Mouse (Mus musculus) midbrain, embryonic 15.5 days (tissue): ENCODE measurements around the gene Tenm2. TPM values are rescaled to one million over a fixed set of nuclear protein-coding genes. Genes with fewer than 3 reads are reported as not detected.
A peak's percentile ranks its signal among the peaks of the same experiment; 100 is the strongest.

ENCODE experiments used
- ATAC-seq: fragments of 200-750 bp; cut with Nextera tagmentation; replicated peaks from 2 replicates; pipeline ENCODE4 v1.8.0; 2017; ENCODE audit warnings: moderate TSS enrichment
- H3K27ac ChIP-seq: fragments of 300-500 bp; sonication (generic); 2 replicates; pipeline ENCODE4 v1.5.1; 2015; ENCODE audit warnings: mild to moderate bottlenecking, inconsistent platforms
- H3K27me3 ChIP-seq: fragments of 300-500 bp; sonication (generic); replicated peaks from 2 replicates; pipeline ENCODE4 v1.6.1; 2015; ENCODE audit warnings: inconsistent platforms
- H3K36me3 ChIP-seq: fragments of 300-500 bp; sonication (generic); replicated peaks from 2 replicates; pipeline ENCODE4 v1.6.1; 2015; ENCODE audit warnings: inconsistent platforms
- H3K4me1 ChIP-seq: fragments of 300-500 bp; sonication (generic); 2 replicates; pipeline ENCODE4 v1.6.1; 2015; ENCODE audit warnings: inconsistent platforms
- H3K4me2 ChIP-seq: fragments of 300-500 bp; sonication (generic); 2 replicates; pipeline ENCODE4 v1.6.1; 2015; ENCODE audit warnings: inconsistent platforms, mild to moderate bottlenecking, moderate library complexity
- H3K4me3 ChIP-seq: fragments of 300-500 bp; sonication (generic); 2 replicates; pipeline ENCODE4 v1.5.1; 2015; ENCODE audit warnings: mild to moderate bottlenecking, inconsistent platforms
- H3K9ac ChIP-seq: fragments of 300-500 bp; sonication (generic); 2 replicates; pipeline ENCODE4 v1.6.1; 2015; ENCODE audit warnings: mild to moderate bottlenecking, inconsistent platforms
- H3K9me3 ChIP-seq: fragments of 300-500 bp; sonication (generic); 2 replicates; pipeline ENCODE4 v1.6.1; 2016; ENCODE audit warnings: inconsistent platforms
- WGBS: fragments of 180-500 bp; shearing (Covaris S2); methylation state at CpG from one replicate; pipeline ENCODE4 v1.1.7; 2015; ENCODE audit warnings: mixed read lengths; 5-methylcytosine and 5-hydroxymethylcytosine counted together
- polyA plus RNA-seq: library from polyadenylated mRNA; unstranded; fragments of >200 nt; fragmentation: Nextera tagmentation; extraction: Ambion mirVana; gene quantifications from 2 replicates; pipeline ENCODE4 v1.2.1, GENCODE M21; 2015

Gene Tenm2
- polyA plus RNA-seq, 1 experiment from 2014 or later = 92.1 TPM

- H3K4me1 ChIP-seq = peaks cover 6% of the 10 kb centered on the region; the same call in 1 of the 2 replicates
- no peak overlapping the region for H3K9ac ChIP-seq
- no peaks in the 10 kb centered on the region for H3K36me3 ChIP-seq
- H3K27me3 ChIP-seq = no peaks in the 10 kb centered on the region
- no peak overlapping the region for H3K4me2 ChIP-seq
- WGBS = 86% methylated on average over 11 of the region's 11 CpGs
- no peak for ATAC-seq
- no peaks in the 10 kb centered on the region for H3K9me3 ChIP-seq
- H3K4me3 ChIP-seq = no peak overlapping the region
- H3K27ac ChIP-seq = no peak overlapping the region
Observed at GRCm38 (mm10) chr11:36056525-36056924, 1179.2 kb downstream of the Tenm2 start.

- peaks cover 6% of the 10 kb centered on the region; the same call in 1 of the 2 replicates for H3K4me1 ChIP-seq
- H3K9ac ChIP-seq = no peak overlapping the region
- H3K4me2 ChIP-seq = no peak overlapping the region
- ATAC-seq = no peak
- H3K27ac ChIP-seq = no peak overlapping the region
- H3K36me3 ChIP-seq = no peaks in the 10 kb centered on the region
- no peak overlapping the region for H3K4me3 ChIP-seq
- H3K9me3 ChIP-seq = no peaks in the 10 kb centered on the region
- H3K27me3 ChIP-seq = no peaks in the 10 kb centered on the region
- WGBS = 60% methylated on average over 7 of the region's 7 CpGs
Observed at GRCm38 (mm10) chr11:36054323-36054722, 1181.4 kb downstream of the Tenm2 start.

GRCm38 (mm10) chr11:36053457-36053856, 1182.3 kb downstream of the Tenm2 start:
- 40% methylated on average over 4 of the region's 4 CpGs for whole genome bisulfite sequencing
- Histone ChIP-seq H3K4me2 (no peak overlapping the region), H3K27ac (no peak overlapping the region), H3K9ac (no peak overlapping the region), H3K9me3 (no peaks in the 10 kb centered on the region), H3K36me3 (no peaks in the 10 kb centered on the region), H3K4me1 (peaks cover 6% of the 10 kb centered on the region; the same call in 1 of the 2 replicates), H3K27me3 (no peaks in the 10 kb centered on the region), H3K4me3 (no peak overlapping the region)
- ATAC-seq = no peak

- Histone ChIP-seq H3K4me3 (no peak overlapping the region), H3K9ac (no peak overlapping the region), H3K9me3 (no peaks in the 10 kb centered on the region), H3K4me2 (no peak overlapping the region), H3K27me3 (no peaks in the 10 kb centered on the region), H3K36me3 (no peaks in the 10 kb centered on the region), H3K4me1 (peaks cover 6% of the 10 kb centered on the region; the same call in 1 of the 2 replicates), H3K27ac (no peak overlapping the region)
- no peak for ATAC-seq
- WGBS = 50% methylated on average over 2 of the region's 2 CpGs
Observed at GRCm38 (mm10) chr11:36052598-36052997, 1183.2 kb downstream of the Tenm2 start.

- no peaks in the 10 kb centered on the region for H3K27me3 ChIP-seq
- H3K9ac ChIP-seq = no peak overlapping the region
Observed at GRCm38 (mm10) chr11:36052091-36052490, 1183.7 kb downstream of the Tenm2 start.

GRCm38 (mm10) chr11:36049547-36049946, 1186.2 kb downstream of the Tenm2 start:
- Histone ChIP-seq H3K4me2 (no peak overlapping the region), H3K36me3 (0 out of 2 replicates have a peak, but pooled peaks cover 7% of the 10 kb centered on the region), H3K4me1 (peaks cover 20% of the 10 kb centered on the region; the same call in 1 of the 2 replicates), H3K9ac (no peak overlapping the region), H3K9me3 (no peaks in the 10 kb centered on the region), H3K27me3 (no peaks in the 10 kb centered on the region), H3K4me3 (no peak overlapping the region), H3K27ac (no peak overlapping the region)
- ATAC-seq = no peak
- 13% methylated on average over 5 of the region's 5 CpGs for WGBS

More at GRCm38 (mm10) chr11:36052091-36052490, 1183.7 kb downstream of the Tenm2 start:
- 0 out of 2 replicates have a peak, but pooled peaks cover 4% of the 10 kb centered on the region for H3K36me3 ChIP-seq
- 84% methylated on average over 1 of the region's 1 CpGs for WGBS
- H3K27ac ChIP-seq = no peak overlapping the region
- no peak for ATAC-seq
- no peak overlapping the region for H3K4me3 ChIP-seq
- peaks cover 6% of the 10 kb centered on the region; the same call in 1 of the 2 replicates for H3K4me1 ChIP-seq
- no peaks in the 10 kb centered on the region for H3K9me3 ChIP-seq
- H3K4me2 ChIP-seq = no peak overlapping the region

GRCm38 (mm10) chr11:36045681-36046276, 1190.0 kb downstream of the Tenm2 start:
- no peaks in the 10 kb centered on the region for H3K9me3 ChIP-seq
- peak overlapping the region; percentile 34; the same call in 1 of the 2 replicates for H3K9ac ChIP-seq
- peak overlapping the region; percentile 28 for H3K4me3 ChIP-seq
- H3K4me2 ChIP-seq = peak overlapping the region; percentile 42
- peaks cover 14% of the 10 kb centered on the region; the same call in 1 of the 2 replicates for H3K4me1 ChIP-seq
- 0 out of 2 replicates have a peak, but pooled peaks cover 7% of the 10 kb centered on the region for H3K36me3 ChIP-seq
- peak overlapping the region; percentile 53; the same call in 1 of the 2 replicates for H3K27ac ChIP-seq
- WGBS = 1% methylated on average over 13 of the region's 13 CpGs
- ATAC-seq = peak; percentile 70
- no peaks in the 10 kb centered on the region for H3K27me3 ChIP-seq

GRCm38 (mm10) chr11:36041411-36041810, 1194.4 kb downstream of the Tenm2 start:
- Histone ChIP-seq H3K27me3 (no peaks in the 10 kb centered on the region), H3K4me1 (peaks cover 26% of the 10 kb centered on the region), H3K9me3 (no peaks in the 10 kb centered on the region), H3K4me3 (no peak overlapping the region), H3K9ac (no peak overlapping the region), H3K4me2 (no peak overlapping the region), H3K27ac (no peak overlapping the region), H3K36me3 (0 out of 2 replicates have a peak, but pooled peaks cover 3% of the 10 kb centered on the region)
- WGBS = 89% methylated on average over 13 of the region's 13 CpGs
- ATAC-seq = no peak

GRCm38 (mm10) chr11:36040508-36041233, 1195.1 kb downstream of the Tenm2 start:
- peak overlapping the region; percentile 14; the same call in 1 of the 2 replicates for H3K27ac ChIP-seq
- WGBS = 55% methylated on average over 10 of the region's 10 CpGs
- no peaks in the 10 kb centered on the region for H3K27me3 ChIP-seq
- peaks cover 27% of the 10 kb centered on the region for H3K4me1 ChIP-seq
- H3K36me3 ChIP-seq = 0 out of 2 replicates have a peak, but pooled peaks cover 3% of the 10 kb centered on the region
- H3K4me2 ChIP-seq = no peak overlapping the region
- ATAC-seq = no peak
- H3K9ac ChIP-seq = no peak overlapping the region
- no peak overlapping the region for H3K4me3 ChIP-seq
- no peaks in the 10 kb centered on the region for H3K9me3 ChIP-seq

GRCm38 (mm10) chr11:36039825-36040224, 1195.9 kb downstream of the Tenm2 start:
- WGBS = 61% methylated on average over 10 of the region's 10 CpGs
- H3K4me2 ChIP-seq = no peak overlapping the region
- no peaks in the 10 kb centered on the region for H3K9me3 ChIP-seq
- H3K27me3 ChIP-seq = no peaks in the 10 kb centered on the region
- H3K4me1 ChIP-seq = peaks cover 24% of the 10 kb centered on the region
- no peak for ATAC-seq
- no peak overlapping the region for H3K9ac ChIP-seq
- H3K27ac ChIP-seq = peak overlapping the region; percentile 30; the same call in 1 of the 2 replicates
- 0 out of 2 replicates have a peak, but pooled peaks cover 3% of the 10 kb centered on the region for H3K36me3 ChIP-seq
- H3K4me3 ChIP-seq = no peak overlapping the region

- no peak overlapping the region for H3K9ac ChIP-seq
- H3K27ac ChIP-seq = no peak overlapping the region; the same call in 1 of the 2 replicates
- no peak for ATAC-seq
- H3K9me3 ChIP-seq = no peaks in the 10 kb centered on the region
- no peaks in the 10 kb centered on the region for H3K27me3 ChIP-seq
- H3K4me1 ChIP-seq = peaks cover 24% of the 10 kb centered on the region
- WGBS = 50% methylated on average over 3 of the region's 3 CpGs
- H3K36me3 ChIP-seq = 0 out of 2 replicates have a peak, but pooled peaks cover 3% of the 10 kb centered on the region
- no peak overlapping the region for H3K4me2 ChIP-seq
- H3K4me3 ChIP-seq = no peak overlapping the region
Observed at GRCm38 (mm10) chr11:36038386-36038785, 1197.4 kb downstream of the Tenm2 start.

- 0 out of 2 replicates have a peak, but pooled peaks cover 3% of the 10 kb centered on the region for H3K36me3 ChIP-seq
- H3K4me3 ChIP-seq = no peak overlapping the region
- peaks cover 24% of the 10 kb centered on the region for H3K4me1 ChIP-seq
- no peak overlapping the region for H3K4me2 ChIP-seq
- H3K9me3 ChIP-seq = no peaks in the 10 kb centered on the region
- H3K27me3 ChIP-seq = no peaks in the 10 kb centered on the region
- ATAC-seq = no peak
- no peak overlapping the region for H3K27ac ChIP-seq
- WGBS = 85% methylated on average over 4 of the region's 4 CpGs
- H3K9ac ChIP-seq = no peak overlapping the region
Observed at GRCm38 (mm10) chr11:36037311-36037710, 1198.5 kb downstream of the Tenm2 start.
